Mouse (Mus musculus) neural tube, embryonic 12.5 days (tissue): Measurements from ENCODE around the gene Mmd. TPM values are rescaled to one million over a fixed set of nuclear protein-coding genes. Genes with fewer than 3 reads are reported as not detected.

ENCODE experiments used
- ATAC-seq: fragments of 200-750 bp; cut with Nextera tagmentation; 2 replicates; pipeline ENCODE4 v1.8.0; 2017; ENCODE audit warnings: low read depth, mild to moderate bottlenecking, moderate TSS enrichment, moderate library complexity; ENCODE audit not compliant: low FRiP score
- H3K27ac ChIP-seq: fragments of 300-500 bp; sonication (generic); 2 replicates; pipeline ENCODE4 v1.5.1; 2016
- H3K27me3 ChIP-seq: fragments of 300-500 bp; sonication (generic); replicated peaks from 2 replicates; pipeline ENCODE4 v1.6.1; 2016; ENCODE audit warnings: mild to moderate bottlenecking
- H3K36me3 ChIP-seq: fragments of 300-500 bp; sonication (generic); 2 replicates; pipeline ENCODE4 v1.6.1; 2016; ENCODE audit warnings: mild to moderate bottlenecking
- H3K4me1 ChIP-seq: fragments of 300-500 bp; sonication (generic); 2 replicates; pipeline ENCODE4 v1.6.1; 2016
- H3K4me2 ChIP-seq: fragments of 300-500 bp; sonication (generic); replicated peaks from 2 replicates; pipeline ENCODE4 v1.6.1; 2016; ENCODE audit warnings: mild to moderate bottlenecking
- H3K4me3 ChIP-seq: fragments of 300-500 bp; sonication (generic); 2 replicates; pipeline ENCODE4 v1.5.1; 2016
- H3K9ac ChIP-seq: fragments of 300-500 bp; sonication (generic); 2 replicates; pipeline ENCODE4 v1.6.1; 2016; ENCODE audit warnings: mild to moderate bottlenecking
- H3K9me3 ChIP-seq: fragments of 300-500 bp; sonication (generic); 2 replicates; pipeline ENCODE4 v1.6.1; 2016; ENCODE audit warnings: mild to moderate bottlenecking
- WGBS: fragments of 180-500 bp; shearing (Covaris S2); methylation state at CpG from one replicate; pipeline ENCODE4 v1.1.7; 2016; 5-methylcytosine and 5-hydroxymethylcytosine counted together
- polyA plus RNA-seq: library from polyadenylated mRNA; unstranded; fragments of >200 nt; fragmentation: Nextera tagmentation; extraction: Ambion mirVana; gene quantifications from 2 replicates; pipeline ENCODE4 v1.2.1, GENCODE M21; 2016

The Mmd gene
- polyA plus RNA-seq, 1 experiment from 2014 or later, result 79.0 TPM

- H3K9ac ChIP-seq, result no peak overlapping the region
- no peaks in the 10 kb centered on the region for H3K27me3 ChIP-seq
- H3K27ac ChIP-seq, result no peak overlapping the region
- no peak for ATAC-seq
- H3K36me3 ChIP-seq, result no peaks in the 10 kb centered on the region
- H3K9me3 ChIP-seq, result no peaks in the 10 kb centered on the region
- no peaks in the 10 kb centered on the region for H3K4me1 ChIP-seq
- H3K4me3 ChIP-seq, result no peak overlapping the region
- H3K4me2 ChIP-seq, result no peak overlapping the region
These were observed 43.5 kb downstream of the Mmd start for GRCm38 (mm10) chr11:90292766-90293165.

GRCm38 (mm10) chr11:90294622-90295021 is 45.4 kb downstream of the Mmd start:
- no peaks in the 10 kb centered on the region for H3K4me1 ChIP-seq
- no peaks in the 10 kb centered on the region for H3K27me3 ChIP-seq
- WGBS, result 95% methylated on average over 2 of the region's 2 CpGs
- no peak overlapping the region for H3K4me3 ChIP-seq
- no peak overlapping the region for H3K9ac ChIP-seq
- no peaks in the 10 kb centered on the region for H3K36me3 ChIP-seq
- H3K4me2 ChIP-seq, result no peak overlapping the region
- ATAC-seq, result no peak
- no peaks in the 10 kb centered on the region for H3K9me3 ChIP-seq
- no peak overlapping the region for H3K27ac ChIP-seq

- ATAC-seq, result no peak
- H3K4me2 ChIP-seq, result no peak overlapping the region
- no peaks in the 10 kb centered on the region for H3K4me1 ChIP-seq
- no peak overlapping the region for H3K27ac ChIP-seq
- no peaks in the 10 kb centered on the region for H3K36me3 ChIP-seq
- H3K9me3 ChIP-seq, result no peaks in the 10 kb centered on the region
- WGBS, result 95% methylated on average over 5 of the region's 5 CpGs
- H3K27me3 ChIP-seq, result no peaks in the 10 kb centered on the region
- no peak overlapping the region for H3K9ac ChIP-seq
- no peak overlapping the region for H3K4me3 ChIP-seq
These were observed 56.8 kb downstream of the Mmd start for GRCm38 (mm10) chr11:90306067-90306466.

GRCm38 (mm10) chr11:90306993-90307392 is 57.7 kb downstream of the Mmd start:
- WGBS, result 67% methylated on average over 6 of the region's 6 CpGs
- ATAC-seq, result no peak

GRCm38 (mm10) chr11:90314606-90315005 is 65.3 kb downstream of the Mmd start:
- Histone ChIP-seq H3K27ac (no peak overlapping the region), H3K4me3 (no peak overlapping the region), H3K4me2 (no peak overlapping the region), H3K4me1 (no peaks in the 10 kb centered on the region; the same call in 1 of the 2 replicates), H3K27me3 (no peaks in the 10 kb centered on the region), H3K36me3 (no peaks in the 10 kb centered on the region), H3K9ac (no peak overlapping the region), H3K9me3 (no peaks in the 10 kb centered on the region)
- ATAC-seq, result no peak
- WGBS, result 90% methylated on average over 3 of the region's 3 CpGs

More at GRCm38 (mm10) chr11:90306993-90307392, 57.7 kb downstream of the Mmd start:
- H3K9ac ChIP-seq, result no peak overlapping the region
- H3K27me3 ChIP-seq, result no peaks in the 10 kb centered on the region
- H3K27ac ChIP-seq, result no peak overlapping the region
- H3K4me2 ChIP-seq, result no peak overlapping the region
- no peaks in the 10 kb centered on the region for H3K9me3 ChIP-seq
- H3K4me3 ChIP-seq, result no peak overlapping the region
- no peaks in the 10 kb centered on the region for H3K36me3 ChIP-seq
- no peaks in the 10 kb centered on the region for H3K4me1 ChIP-seq

- Histone ChIP-seq H3K36me3 (no peaks in the 10 kb centered on the region), H3K4me2 (no peak overlapping the region), H3K9me3 (no peaks in the 10 kb centered on the region), H3K4me1 (no peaks in the 10 kb centered on the region; the same call in 1 of the 2 replicates), H3K9ac (no peak overlapping the region), H3K27me3 (no peaks in the 10 kb centered on the region), H3K27ac (no peak overlapping the region), H3K4me3 (no peak overlapping the region)
- 22% methylated on average over 4 of the region's 4 CpGs for WGBS
- ATAC-seq, result no peak
These were observed 68.2 kb downstream of the Mmd start for GRCm38 (mm10) chr11:90317482-90317881.

GRCm38 (mm10) chr11:90320922-90321321 is 71.7 kb downstream of the Mmd start:
- H3K4me1 ChIP-seq, result no peaks in the 10 kb centered on the region; the same call in 1 of the 2 replicates
- H3K9me3 ChIP-seq, result no peaks in the 10 kb centered on the region
- no peak for ATAC-seq
- H3K36me3 ChIP-seq, result no peaks in the 10 kb centered on the region
- H3K27ac ChIP-seq, result no peak overlapping the region
- no peak overlapping the region for H3K9ac ChIP-seq
- 63% methylated on average over 7 of the region's 7 CpGs for WGBS
- no peak overlapping the region for H3K4me3 ChIP-seq
- H3K27me3 ChIP-seq, result no peaks in the 10 kb centered on the region
- no peak overlapping the region for H3K4me2 ChIP-seq

- Histone ChIP-seq H3K27me3 (no peaks in the 10 kb centered on the region), H3K27ac (no peak overlapping the region), H3K4me3 (no peak overlapping the region), H3K9me3 (no peaks in the 10 kb centered on the region), H3K36me3 (no peaks in the 10 kb centered on the region), H3K9ac (no peak overlapping the region), H3K4me2 (no peak overlapping the region), H3K4me1 (no peaks in the 10 kb centered on the region)
- no peak for ATAC-seq
- WGBS, result 86% methylated on average over 3 of the region's 3 CpGs
These were observed 75.3 kb downstream of the Mmd start for GRCm38 (mm10) chr11:90324597-90324996.

GRCm38 (mm10) chr11:90326146-90326545 is 76.9 kb downstream of the Mmd start:
- ATAC-seq, result no peak
- Histone ChIP-seq H3K9ac (no peak overlapping the region), H3K36me3 (no peaks in the 10 kb centered on the region), H3K9me3 (no peaks in the 10 kb centered on the region), H3K4me2 (no peak overlapping the region), H3K4me3 (no peak overlapping the region), H3K4me1 (no peaks in the 10 kb centered on the region), H3K27ac (no peak overlapping the region), H3K27me3 (no peaks in the 10 kb centered on the region)
- 92% methylated on average over 5 of the region's 5 CpGs for WGBS

- Histone ChIP-seq H3K9me3 (no peaks in the 10 kb centered on the region), H3K4me2 (no peak overlapping the region), H3K27ac (no peak overlapping the region), H3K27me3 (no peaks in the 10 kb centered on the region), H3K36me3 (no peaks in the 10 kb centered on the region), H3K4me3 (no peak overlapping the region), H3K4me1 (no peaks in the 10 kb centered on the region), H3K9ac (no peak overlapping the region)
- no peak for ATAC-seq
- WGBS, result 69% methylated on average over 1 of the region's 1 CpGs
These were observed 77.6 kb downstream of the Mmd start for GRCm38 (mm10) chr11:90326836-90327235.

Other genes with a start within 250 kb of the Mmd start
- 5.6 and 5.7 TPM in 2 replicates for gene Pctp, start 246.6 kb upstream of the Mmd start, polyA plus RNA-seq
- 7.1 and 7.5 TPM in 2 replicates for gene Tmem100, start 219.1 kb upstream of the Mmd start, polyA plus RNA-seq
- 21.5 and 25.3 TPM in 2 replicates for gene Gm45716, start 61.8 kb upstream of the Mmd start, polyA plus RNA-seq
- gene Hlf, start 141.4 kb downstream of the Mmd start, polyA plus RNA-seq, result 1.8 and 2.5 TPM in 2 replicates